10 mouse cellular contexts compared by ENCODE assay signal in genomic region chr10:60353241-60354002, GRCm38 (mm10). TPM values are rescaled to one million over a fixed set of nuclear protein-coding genes. Genes with fewer than 3 reads are reported as not detected.
DNase-seq lines count a peak whose midpoint lies in the region; ATAC-seq lines count a peak whose summit lies in the region.
"Had no signal": no experiment of that assay in that cellular context is flagged by ENCODE, and none has a peak within 500 bp of the region (broad histone marks: within the 10 kb centered on the region; RNA-seq: fewer than 3 reads in every experiment).

No protein-coding gene starts in this region.

- H3K4me2 ChIP-seq in hindbrain, embryonic 14.5 days (replicated peaks): no peak overlapping the region
- H3K4me2 ChIP-seq in neural tube, embryonic 13.5 days: no peak overlapping the region
- no peak overlapping the region for H3K4me2 ChIP-seq in stomach, embryonic 16.5 days (ENCODE audit: low read depth, low read length)

- WGBS in hindbrain, embryonic 10.5 days: 53% methylated on average over 5 of the region's 5 CpGs
- 58% methylated on average over 4 of the region's 5 CpGs for WGBS in hindbrain, embryonic 14.5 days
- WGBS in neural tube, embryonic 13.5 days: 68% methylated on average over 5 of the region's 5 CpGs
- WGBS in stomach, embryonic 16.5 days: 56% methylated on average over 5 of the region's 5 CpGs

- peak overlapping the region; percentile 68 for H3K27ac ChIP-seq in hindbrain, embryonic 10.5 days
- no peak overlapping the region for H3K27ac ChIP-seq in hindbrain, embryonic 14.5 days
- 0 out of 2 replicates have a peak overlapping the region, but pooled peaks have one; percentile 9 for H3K27ac ChIP-seq in neural tube, embryonic 13.5 days (replicated peaks)
- H3K27ac ChIP-seq in stomach, embryonic 16.5 days (ENCODE audit: low read length): peak overlapping the region; percentile 55
- H3K27ac ChIP-seq: hindbrain, postnatal 0 days had no signal

- H3K4me3 ChIP-seq in hindbrain, embryonic 10.5 days: no peak overlapping the region
- no peak overlapping the region for H3K4me3 ChIP-seq in hindbrain, embryonic 14.5 days (replicated peaks; ENCODE audit: low read length)
- H3K4me3 ChIP-seq in neural tube, embryonic 13.5 days: no peak overlapping the region
- no peak overlapping the region for H3K4me3 ChIP-seq in stomach, embryonic 16.5 days (replicated peaks; ENCODE audit: low read length)

- peaks cover 66% of the 10 kb centered on the region for H3K4me1 ChIP-seq in hindbrain, embryonic 10.5 days (replicated peaks)
- peaks cover 2% of the 10 kb centered on the region; the same call in 1 of the 2 replicates for H3K4me1 ChIP-seq in hindbrain, embryonic 14.5 days (replicated peaks; ENCODE audit: control insufficient read depth, insufficient read depth, low read length)
- H3K4me1 ChIP-seq in neural tube, embryonic 13.5 days (replicated peaks): peaks cover 45% of the 10 kb centered on the region
- peaks cover 45% of the 10 kb centered on the region for H3K4me1 ChIP-seq in stomach, embryonic 16.5 days (ENCODE audit: control insufficient read depth, insufficient read depth, low read length)

- H3K27me3 ChIP-seq in hindbrain, embryonic 10.5 days (ENCODE audit: insufficient read depth, poor library complexity, severe bottlenecking): peaks cover 10% of the 10 kb centered on the region
- no peaks in the 10 kb centered on the region for H3K27me3 ChIP-seq in hindbrain, embryonic 14.5 days (ENCODE audit: control insufficient read depth, insufficient read depth, low read length)
- H3K27me3 ChIP-seq in neural tube, embryonic 13.5 days: no peaks in the 10 kb centered on the region
- no peaks in the 10 kb centered on the region for H3K27me3 ChIP-seq in stomach, embryonic 16.5 days (ENCODE audit: control insufficient read depth, insufficient read depth, low read length)

- intact Hi-C loops in heart, postnatal 10 days (cut with DNase I): no loop called here

- no peak for ATAC-seq in hindbrain, embryonic 14.5 days (ENCODE audit: low FRiP score)
- ATAC-seq in neural tube, embryonic 13.5 days (ENCODE audit: low read depth): no peak
- no peak for ATAC-seq in stomach, embryonic 16.5 days (ENCODE audit: insufficient read depth, low FRiP score)
- ATAC-seq in cerebellum, adult (ENCODE audit: insufficient number of reproducible peaks, low FRiP score, low TSS enrichment): no peak
- ATAC-seq: hindbrain, postnatal 0 days had no signal

- no peaks in the 10 kb centered on the region for H3K36me3 ChIP-seq in hindbrain, embryonic 10.5 days
- no peaks in the 10 kb centered on the region for H3K36me3 ChIP-seq in hindbrain, embryonic 14.5 days (replicated peaks; ENCODE audit: control insufficient read depth, insufficient read depth)
- no peaks in the 10 kb centered on the region for H3K36me3 ChIP-seq in neural tube, embryonic 13.5 days
- no peaks in the 10 kb centered on the region for H3K36me3 ChIP-seq in stomach, embryonic 16.5 days (ENCODE audit: control insufficient read depth, insufficient read depth, low read length)

- H3K9ac ChIP-seq in hindbrain, embryonic 14.5 days: no peak overlapping the region
- H3K9ac ChIP-seq in neural tube, embryonic 13.5 days: no peak overlapping the region
- no peak overlapping the region for H3K9ac ChIP-seq in stomach, embryonic 16.5 days (ENCODE audit: low read length)

- no peak for DNase-seq in hindbrain, embryonic 10.5 days (ENCODE audit: low spot score)
- no peak for DNase-seq in hindbrain, embryonic 14.5 days (ENCODE audit: low spot score)
- DNase-seq in neural tube, embryonic 10.5 days (ENCODE audit: extremely low spot score, low spot score): no peak
- DNase-seq in heart, postnatal 10 days: peak; percentile 50 to 54
- no peak for DNase-seq in embryo, embryonic 9.5 days (ENCODE audit: extremely low spot score)

- H3K9me3 ChIP-seq in hindbrain, embryonic 10.5 days: no peaks in the 10 kb centered on the region
- H3K9me3 ChIP-seq in hindbrain, embryonic 14.5 days (ENCODE audit: control insufficient read depth, low read length): no peaks in the 10 kb centered on the region
- H3K9me3 ChIP-seq in neural tube, embryonic 13.5 days: no peaks in the 10 kb centered on the region
- H3K9me3 ChIP-seq in stomach, embryonic 16.5 days (replicated peaks; ENCODE audit: control insufficient read depth, low read length): no peaks in the 10 kb centered on the region

RNA-seq across cellular contexts. Expression of gene Vsir, which starts 6.8 kb away (rescaled TPM):
- 1.8 and 2.0 TPM in 2 replicates for polyA plus RNA-seq in hindbrain, embryonic 10.5 days (2016; fragmentation: Nextera tagmentation; extraction: Ambion mirVana)
- polyA plus RNA-seq in hindbrain, embryonic 14.5 days (2014; fragmentation: Nextera tagmentation; extraction: Ambion mirVana): 2.5 and 2.7 TPM in 2 replicates
- 2.8 and 3.0 TPM in 2 replicates for polyA plus RNA-seq in neural tube, embryonic 13.5 days (2015; fragmentation: Nextera tagmentation; extraction: Ambion mirVana)
- total RNA-seq in heart, postnatal 10 days (2021): 10 to 100 TPM; 20.4 to 27.3 TPM
- polyA plus RNA-seq in stomach, embryonic 16.5 days (2015; fragmentation: Nextera tagmentation; extraction: Ambion mirVana): 6.6 and 8.5 TPM in 2 replicates

RNA-seq across cellular contexts. Expression of gene Gm17455, which starts 46.1 kb away (rescaled TPM):
- polyA plus RNA-seq in hindbrain, embryonic 10.5 days (2016; fragmentation: Nextera tagmentation; extraction: Ambion mirVana): 6.5 and 10.1 TPM in 2 replicates
- polyA plus RNA-seq in hindbrain, embryonic 14.5 days (2014; fragmentation: Nextera tagmentation; extraction: Ambion mirVana): 9.7 and 18.2 TPM in 2 replicates
- 4.9 and 12.3 TPM in 2 replicates for polyA plus RNA-seq in neural tube, embryonic 13.5 days (2015; fragmentation: Nextera tagmentation; extraction: Ambion mirVana)
- total RNA-seq in heart, postnatal 10 days (2021): not detected
- 0.76 TPM in 1 of 2 replicates, not detected in the other for polyA plus RNA-seq in stomach, embryonic 16.5 days (2015; fragmentation: Nextera tagmentation; extraction: Ambion mirVana)
- polyA plus RNA-seq: liver, embryonic 16.5 days had no signal

Comparison
In these comparisons a context has a peak if more than half of its experiments do, and no peak if none do; other contexts are left out.
1. DNase-seq: peak in heart, postnatal 10 days (2 of 2); none in hindbrain, embryonic 10.5 days (single experiment), hindbrain, embryonic 14.5 days (single experiment), neural tube, embryonic 10.5 days (single experiment) and embryo, embryonic 9.5 days (single experiment).